Mouse (Mus musculus) G1E-ER4 (cell line): ENCODE results near the gene Olfml1. TPM values are rescaled to one million over a fixed set of nuclear protein-coding genes. Genes with fewer than 3 reads are reported as not detected.

Source experiments
- GATA1 ChIP-seq: IDR thresholded peaks from one replicate; pipeline ENCODE4 v1.8.0; 2012; ENCODE audit warnings: low read length, inconsistent platforms
- polyA plus RNA-seq: library from polyadenylated mRNA; stranded (reverse); fragments of >175 nt; gene quantifications from 2 replicates; pipeline ENCODE4 v1.2.3, GENCODE M21; 2012

The Olfml1 gene
- not detected in 2 replicates for polyA plus RNA-seq

DNA sequence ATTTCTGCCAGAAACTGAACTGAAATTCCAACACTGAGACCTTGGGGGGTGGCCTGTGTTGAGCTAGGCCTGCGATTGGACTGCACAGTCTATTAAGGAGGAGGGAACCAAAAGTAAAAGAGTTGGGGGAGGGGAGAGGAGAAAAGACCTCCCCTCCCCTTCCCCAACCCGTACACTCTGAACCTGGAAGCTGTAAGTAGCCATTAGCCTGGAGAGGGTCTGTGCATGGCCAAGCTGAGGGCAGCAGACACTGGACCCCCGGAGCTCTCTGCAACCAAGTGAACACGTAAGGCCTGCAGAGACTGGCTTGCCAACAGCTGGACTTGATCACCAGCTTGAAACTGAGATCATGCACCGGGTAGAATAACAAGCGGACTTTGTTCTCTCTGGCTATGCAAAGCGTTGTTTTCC, at the start of gene Olfml1:
Gene Olfml1 (plus strand): TSS at position 186 of the 411 bp plus-strand sequence.
- TF ChIP-seq GATA1: no peak

DNA sequence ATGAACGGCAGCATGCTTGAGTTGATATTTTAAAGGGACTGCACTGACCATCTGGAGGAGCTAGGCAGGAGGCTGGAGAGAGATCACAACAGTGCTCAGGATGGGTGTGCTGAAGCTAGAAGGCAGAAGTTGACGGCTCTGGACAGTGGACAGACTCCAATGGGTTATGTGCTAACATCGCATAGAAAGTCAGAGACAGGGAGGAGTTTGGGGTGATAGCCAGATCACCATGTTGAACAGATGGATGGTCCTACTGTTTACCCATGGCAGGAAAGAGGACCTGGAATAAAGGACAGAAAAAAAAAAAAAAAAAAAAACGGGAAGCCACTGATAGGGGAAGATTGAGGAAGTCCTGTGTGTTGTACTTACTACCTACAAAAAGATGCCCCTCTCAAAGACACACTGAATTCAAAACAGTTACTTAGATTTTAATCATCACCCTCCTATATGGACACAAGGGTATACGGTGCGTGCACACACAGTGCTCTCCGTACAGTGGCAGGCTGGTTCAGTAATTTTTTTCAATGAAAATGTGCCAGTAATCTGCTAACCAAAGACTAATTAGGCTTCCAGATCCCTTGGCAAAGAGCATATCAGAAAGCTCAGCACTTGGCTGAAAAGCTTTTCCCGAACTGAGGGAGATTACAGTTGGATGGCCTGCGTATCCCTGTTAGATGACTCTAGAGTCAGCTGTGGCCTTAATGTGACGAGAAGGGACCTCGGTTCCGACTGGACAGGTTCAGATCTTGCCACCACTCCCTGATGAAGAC, 47.8 kb upstream of the Olfml1 start:
- TF ChIP-seq GATA1: no peak

DNA sequence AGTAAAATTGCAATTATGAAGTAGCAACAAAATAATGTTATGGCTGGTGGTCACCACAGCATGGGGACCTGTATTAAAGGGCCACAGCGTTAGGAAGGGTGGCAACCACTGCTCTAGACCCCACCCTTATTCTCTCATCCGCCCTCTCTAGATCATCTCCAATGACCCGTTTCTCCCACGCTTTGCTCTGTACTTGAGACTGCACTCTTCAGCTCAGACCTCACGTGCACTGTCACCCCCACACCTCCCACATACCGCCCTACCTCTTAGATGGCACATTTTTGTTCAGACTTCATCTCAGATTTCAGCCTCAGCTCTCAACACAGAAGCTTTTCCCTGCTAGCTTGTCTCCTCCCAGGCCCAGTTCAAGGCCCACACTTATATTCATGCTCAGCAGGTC, 45.8 kb upstream of the Olfml1 start:
- no peak for TF ChIP-seq GATA1

DNA sequence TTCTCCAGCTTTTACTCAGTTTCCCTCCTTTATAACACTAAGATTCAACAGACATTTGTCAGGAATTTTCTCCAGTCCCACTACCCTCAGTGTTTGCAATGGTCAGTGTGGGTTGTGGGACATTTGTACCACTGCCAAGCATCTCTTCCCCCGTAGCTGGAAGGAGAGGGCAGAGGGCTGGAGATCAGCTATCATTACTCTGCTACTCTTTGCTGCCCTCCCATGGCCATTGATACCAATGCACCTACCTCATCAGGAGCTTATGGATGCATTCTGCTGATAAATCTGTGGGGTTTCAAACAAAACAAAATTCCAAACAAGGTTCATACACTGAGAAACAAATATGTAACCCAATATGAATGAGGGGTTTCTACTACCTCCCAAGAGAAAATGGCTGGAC, 40.9 kb upstream of the Olfml1 start:
- no peak for TF ChIP-seq GATA1

- TF ChIP-seq GATA1: no peak
Observed at GRCm38 (mm10) chr7:107528169-107528772, 39.0 kb upstream of the Olfml1 start.

DNA sequence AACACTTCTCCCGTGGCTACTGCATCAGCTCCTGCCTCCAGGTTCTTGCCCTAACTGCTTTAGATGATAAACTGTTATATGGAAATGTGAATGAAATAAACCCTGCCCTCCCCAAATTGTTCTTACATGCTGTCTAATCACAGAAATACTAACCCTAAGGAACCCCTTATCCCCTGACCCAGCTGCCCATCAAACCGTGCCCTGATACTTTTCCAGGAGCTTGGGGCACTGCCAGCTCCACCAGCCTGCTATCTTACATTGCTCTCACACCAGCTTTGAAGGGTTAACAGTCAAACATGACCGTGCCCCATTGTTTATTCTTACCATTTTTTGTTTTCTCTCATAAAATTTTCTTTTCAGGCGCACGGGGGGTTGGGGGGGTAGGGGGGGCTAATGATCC, 37.9 kb upstream of the Olfml1 start:
- TF ChIP-seq GATA1: no peak

DNA sequence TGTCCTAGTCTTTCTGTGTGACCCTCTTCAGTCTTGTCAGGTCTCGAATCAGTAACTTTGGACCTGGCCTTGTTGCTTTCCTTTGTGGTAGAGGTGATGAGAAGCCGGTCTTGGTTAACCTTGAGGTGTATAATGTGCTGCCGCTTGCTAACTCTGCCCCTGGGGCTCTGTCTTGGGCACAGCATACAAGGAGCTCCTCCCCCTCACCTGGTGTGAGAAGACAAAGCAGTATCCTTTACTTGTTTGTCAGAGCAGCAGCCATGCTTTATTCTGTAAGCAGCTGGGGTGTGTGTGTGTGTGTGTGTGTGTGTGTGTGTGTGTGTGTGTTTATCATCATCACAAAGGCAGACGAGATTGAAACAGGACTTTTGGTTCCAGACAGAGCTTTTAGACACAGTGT, 31.9 kb upstream of the Olfml1 start:
- TF ChIP-seq GATA1: no peak

DNA sequence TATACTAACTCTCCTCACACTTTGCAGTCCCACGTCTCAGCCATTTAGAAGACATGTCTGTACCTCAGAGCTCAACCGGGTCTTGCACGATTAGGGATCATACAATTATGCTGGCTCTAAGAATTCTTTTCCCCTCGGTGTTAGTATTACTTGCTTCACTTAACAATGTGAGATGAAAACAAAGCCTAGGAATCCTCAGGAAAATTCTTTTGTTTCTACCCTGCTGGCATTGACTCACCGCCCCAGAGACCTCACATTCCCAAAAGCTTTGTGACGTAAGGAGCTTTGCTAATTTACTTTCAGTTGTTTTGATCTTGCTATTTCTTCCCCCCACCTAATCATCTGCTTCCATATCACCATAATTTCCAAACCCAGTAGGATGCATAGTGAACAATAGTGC, 30.7 kb upstream of the Olfml1 start:
- no peak for TF ChIP-seq GATA1

DNA sequence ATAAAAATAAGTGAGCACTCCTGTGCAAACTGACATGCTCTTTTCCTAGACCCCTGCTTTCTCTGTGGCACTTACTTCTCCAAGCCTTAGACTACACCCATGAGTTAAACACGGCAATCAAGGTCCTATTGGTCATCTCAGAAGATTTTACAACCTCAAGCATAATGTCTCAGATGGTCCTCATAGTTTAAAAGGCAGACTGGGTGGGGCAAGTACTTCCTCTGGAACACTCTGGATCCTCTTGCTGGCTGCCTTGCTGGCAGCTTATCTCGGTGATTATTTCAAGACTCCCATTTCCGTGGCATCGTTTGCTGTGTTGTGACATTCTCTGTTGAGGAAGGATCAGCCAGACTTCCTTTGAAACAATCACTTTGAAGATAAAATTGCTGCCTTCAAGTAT, 27.2 kb upstream of the Olfml1 start:
- TF ChIP-seq GATA1: no peak

DNA sequence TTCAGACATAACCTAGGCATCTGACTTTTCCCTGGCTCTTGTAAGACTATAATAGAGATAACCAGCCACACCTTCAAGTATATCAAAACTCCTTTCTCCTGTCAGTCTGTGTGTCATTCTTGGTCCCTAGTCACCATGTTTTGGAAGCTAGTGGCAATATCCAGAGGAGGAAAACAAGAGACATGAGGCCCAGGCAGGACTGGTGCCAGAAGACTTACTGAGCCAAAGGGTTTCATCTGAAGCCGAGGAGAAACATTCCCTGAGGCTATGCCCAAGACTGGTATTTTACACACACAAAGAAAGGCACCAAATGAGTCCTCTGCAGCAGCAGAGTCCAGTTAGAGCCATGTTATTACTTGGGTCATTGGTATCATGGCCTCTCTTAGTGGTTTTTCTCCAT, 22.2 kb upstream of the Olfml1 start:
- no peak for TF ChIP-seq GATA1

GRCm38 (mm10) chr7:107547872-107548271, 19.4 kb upstream of the Olfml1 start:
- TF ChIP-seq GATA1: no peak

- no peak for TF ChIP-seq GATA1
Observed at GRCm38 (mm10) chr7:107553461-107553860, 13.8 kb upstream of the Olfml1 start.

- TF ChIP-seq GATA1: no peak
Observed at GRCm38 (mm10) chr7:107555906-107556305, 11.3 kb upstream of the Olfml1 start.

DNA sequence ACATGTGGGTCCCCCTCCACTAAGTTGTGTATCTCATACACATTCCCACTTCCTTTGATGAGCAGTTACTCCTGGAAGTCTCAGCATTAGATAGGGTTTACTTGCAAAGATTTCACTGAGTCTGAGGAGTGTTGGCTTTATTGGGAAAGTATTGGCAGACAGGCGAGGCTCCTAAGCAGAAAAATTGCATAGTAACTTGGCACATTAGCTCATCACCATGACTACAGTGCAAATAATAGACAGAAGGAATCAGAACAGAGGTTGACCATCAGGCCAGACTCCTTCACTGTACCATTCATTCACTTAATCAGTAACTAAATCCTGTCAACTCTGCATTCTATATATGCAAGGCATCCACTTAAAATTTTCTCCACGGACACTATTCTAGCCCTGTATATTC, 6.6 kb upstream of the Olfml1 start:
- TF ChIP-seq GATA1: no peak

- TF ChIP-seq GATA1: no peak
Observed at GRCm38 (mm10) chr7:107561584-107561983, 5.7 kb upstream of the Olfml1 start.

DNA sequence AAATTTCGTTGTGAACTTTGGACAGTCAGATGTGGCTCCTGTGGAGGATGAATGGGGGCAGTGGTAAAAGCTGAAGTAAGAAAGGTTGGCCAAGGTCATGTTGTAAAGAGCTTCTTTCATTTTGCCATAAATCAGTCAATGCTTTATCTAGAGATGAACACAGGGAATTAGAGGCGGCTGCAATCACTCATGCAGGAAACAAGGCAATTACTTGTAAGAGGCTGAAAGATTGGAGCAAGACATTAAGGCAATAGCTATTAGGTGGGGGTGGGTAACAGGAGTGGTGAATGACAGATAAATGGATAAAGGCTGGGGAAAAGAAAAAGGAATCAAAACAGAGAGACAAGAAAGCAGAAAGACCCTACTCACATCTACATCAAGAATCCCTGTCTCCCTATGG, 3.5 kb upstream of the Olfml1 start:
- TF ChIP-seq GATA1: no peak

DNA sequence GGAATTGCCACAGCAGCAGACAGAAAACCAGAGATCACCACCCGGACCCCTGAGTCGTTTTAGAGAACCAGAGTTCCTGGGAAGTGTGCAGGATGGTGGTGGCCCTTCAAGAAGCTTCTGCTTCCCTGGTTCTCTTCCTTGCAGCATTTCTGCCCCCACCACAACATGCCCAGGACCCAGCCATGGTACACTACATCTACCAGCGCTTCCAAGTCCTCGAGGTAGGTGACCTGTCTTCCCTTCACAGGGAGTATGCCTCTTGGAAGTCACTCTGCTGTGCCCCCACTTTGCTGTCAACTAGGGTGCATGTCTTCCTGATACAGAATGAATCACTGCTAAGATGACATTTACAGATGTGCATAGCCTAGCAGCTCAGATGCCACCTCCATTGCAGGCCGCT, 428 bp downstream of the Olfml1 start:
- no peak for TF ChIP-seq GATA1
